Mouse (Mus musculus) C2C12 (cell line): ENCODE data around the gene Trak1. TPM values are rescaled to one million over a fixed set of nuclear protein-coding genes. Genes with fewer than 3 reads are reported as not detected.

ENCODE experiments used
- H3K27me3 ChIP-seq: one replicate; pipeline ENCODE4 v1.6.1; 2011; ENCODE audit not compliant: control insufficient read depth, insufficient read depth, insufficient read length
- H3K36me3 ChIP-seq: one replicate; pipeline ENCODE4 v1.6.1; 2011; ENCODE audit not compliant: control insufficient read depth, insufficient read depth
- H3K4me3 ChIP-seq: one replicate; pipeline ENCODE4 v1.5.1; 2011; ENCODE audit warnings: mild to moderate bottlenecking, control low read depth; ENCODE audit not compliant: poor library complexity, insufficient read depth, severe bottlenecking
- H3K79me2 ChIP-seq: one replicate; pipeline ENCODE4 v1.6.1; 2011; ENCODE audit not compliant: control insufficient read depth, insufficient read depth
- H3K79me3 ChIP-seq: one replicate; pipeline ENCODE4 v1.6.1; 2011; ENCODE audit warnings: low read depth, control low read depth
- H3ac ChIP-seq: one replicate; pipeline ENCODE3; 2011; ENCODE audit warnings: low read depth; ENCODE audit not compliant: control insufficient read depth, insufficient read length
- CEBPB ChIP-seq: IDR thresholded peaks from one replicate; pipeline ENCODE4 v1.6.1; 2011; ENCODE audit warnings: low read depth, mild to moderate bottlenecking, control low read depth, moderate library complexity
- CTCF ChIP-seq: IDR thresholded peaks from one replicate; pipeline ENCODE4 v1.5.1; 2011; ENCODE audit not compliant: control insufficient read depth, insufficient read depth, insufficient read length
- FOSL1 ChIP-seq: IDR thresholded peaks from one replicate; pipeline ENCODE4 v1.8.0; 2011; ENCODE audit warnings: mild to moderate bottlenecking, low read length; ENCODE audit not compliant: poor library complexity, insufficient read depth, severe bottlenecking
- MAX ChIP-seq: IDR thresholded peaks from one replicate; pipeline ENCODE4 v1.6.1; 2011; ENCODE audit warnings: mild to moderate bottlenecking, control low read depth
- MYOD1 ChIP-seq: IDR thresholded peaks from one replicate; pipeline ENCODE4 v1.6.1; 2011; ENCODE audit warnings: low read depth; ENCODE audit not compliant: control insufficient read depth, insufficient read length
- MYOG ChIP-seq: IDR thresholded peaks from one replicate; pipeline ENCODE4 v1.6.1; 2011; ENCODE audit not compliant: control insufficient read depth, insufficient read length; ENCODE audit errors: extremely low read depth
- USF1 ChIP-seq: IDR thresholded peaks from one replicate; pipeline ENCODE4 v1.6.1; 2011; ENCODE audit warnings: low read depth, mild to moderate bottlenecking, control low read depth, moderate library complexity
- polyA plus RNA-seq: library from polyadenylated mRNA; unstranded; fragments of >200 nt; fragmentation: generic; extraction: Trizol; gene quantifications from one replicate; pipeline ENCODE4 v1.2.1, GENCODE M21; 2012; ENCODE audit warnings: missing spikeins

Gene Trak1
- polyA plus RNA-seq, 1 experiment, result 26.6 TPM

- H3K79me3 ChIP-seq, result peaks cover 9% of the 10 kb centered on the region
- TF ChIP-seq FOSL1 (no peak), MAX (no peak), CEBPB (no peak), MYOG (no peak), CTCF (no peak), USF1 (no peak), MYOD1 (no peak)
- no peak overlapping the region for H3ac ChIP-seq
- H3K27me3 ChIP-seq, result no peaks in the 10 kb centered on the region
- no peak overlapping the region for H3K4me3 ChIP-seq
- H3K79me2 ChIP-seq, result peaks cover 36% of the 10 kb centered on the region
- peaks cover 3% of the 10 kb centered on the region for H3K36me3 ChIP-seq
Measured at GRCm38 (mm10) chr9:121329181-121329580, 31.9 kb downstream of the Trak1 start.

- Histone ChIP-seq H3K27me3 (no peaks in the 10 kb centered on the region), H3K4me3 (no peak overlapping the region), H3K79me2 (peaks cover 42% of the 10 kb centered on the region), H3K36me3 (peaks cover 3% of the 10 kb centered on the region), H3K79me3 (peaks cover 11% of the 10 kb centered on the region), H3ac (no peak overlapping the region)
- no peak for TF ChIP-seq MYOG
- no peak for TF ChIP-seq MAX
- no peak for TF ChIP-seq USF1
- no peak for TF ChIP-seq MYOD1
- no peak for TF ChIP-seq CEBPB
- TF ChIP-seq CTCF, result no peak
- no peak for TF ChIP-seq FOSL1
Measured at GRCm38 (mm10) chr9:121330065-121330464, 32.8 kb downstream of the Trak1 start.

GRCm38 (mm10) chr9:121331438-121331837, 34.1 kb downstream of the Trak1 start:
- Histone ChIP-seq H3ac (no peak overlapping the region), H3K4me3 (no peak overlapping the region), H3K79me3 (peaks cover 18% of the 10 kb centered on the region), H3K36me3 (peaks cover 3% of the 10 kb centered on the region), H3K79me2 (peaks cover 53% of the 10 kb centered on the region), H3K27me3 (no peaks in the 10 kb centered on the region)
- TF ChIP-seq CEBPB (no peak), MYOD1 (no peak), FOSL1 (no peak), USF1 (no peak), MYOG (no peak), MAX (no peak), CTCF (no peak)

- Histone ChIP-seq H3K27me3 (no peaks in the 10 kb centered on the region), H3ac (no peak overlapping the region), H3K79me3 (peaks cover 19% of the 10 kb centered on the region), H3K4me3 (no peak overlapping the region), H3K79me2 (peaks cover 60% of the 10 kb centered on the region), H3K36me3 (peaks cover 3% of the 10 kb centered on the region)
- no peak for TF ChIP-seq CTCF
- no peak for TF ChIP-seq MAX
- peak; percentile 91 for TF ChIP-seq MYOD1
- TF ChIP-seq FOSL1, result no peak
- TF ChIP-seq CEBPB, result no peak
Measured at GRCm38 (mm10) chr9:121331878-121332630, 34.8 kb downstream of the Trak1 start.

- TF ChIP-seq CTCF (no peak), MAX (no peak), USF1 (no peak), FOSL1 (no peak), MYOG (no peak), MYOD1 (no peak), CEBPB (no peak)
- Histone ChIP-seq H3K36me3 (peaks cover under 1% of the 10 kb centered on the region), H3ac (no peak overlapping the region), H3K79me2 (peaks cover 73% of the 10 kb centered on the region), H3K4me3 (no peak overlapping the region), H3K27me3 (no peaks in the 10 kb centered on the region), H3K79me3 (peaks cover 23% of the 10 kb centered on the region)
Measured at GRCm38 (mm10) chr9:121333559-121333958, 36.3 kb downstream of the Trak1 start.

- no peak overlapping the region for H3K4me3 ChIP-seq
- TF ChIP-seq FOSL1, result no peak
- no peak for TF ChIP-seq MYOG
- TF ChIP-seq CEBPB, result no peak
- TF ChIP-seq MYOD1, result no peak
- no peak for TF ChIP-seq CTCF
- no peak for TF ChIP-seq USF1
- no peak for TF ChIP-seq MAX
- no peaks in the 10 kb centered on the region for H3K36me3 ChIP-seq
- peaks cover 21% of the 10 kb centered on the region for H3K79me3 ChIP-seq
- peaks cover 80% of the 10 kb centered on the region for H3K79me2 ChIP-seq
- no peak overlapping the region for H3ac ChIP-seq
- H3K27me3 ChIP-seq, result no peaks in the 10 kb centered on the region
Measured at GRCm38 (mm10) chr9:121334311-121334851, 37.1 kb downstream of the Trak1 start.
